Mouse (Mus musculus) E14TG2a.4 (cell line): Measurements from ENCODE around the gene Sbf2.

Source experiments
- H3K27me3 ChIP-seq: 2 replicates; pipeline ENCODE4 v1.6.1; 2014; ENCODE audit warnings: low read length, control low read depth; ENCODE audit not compliant: insufficient read depth
- H3K36me3 ChIP-seq: 2 replicates; pipeline ENCODE4 v1.6.1; 2014; ENCODE audit warnings: low read length, control low read depth; ENCODE audit not compliant: insufficient read depth
- H3K4me1 ChIP-seq: replicated peaks from 2 replicates; pipeline ENCODE4 v1.6.1; 2014; ENCODE audit warnings: low read depth, low read length, control low read depth
- H3K4me3 ChIP-seq: replicated peaks from 2 replicates; pipeline ENCODE4 v1.5.1; 2014; ENCODE audit warnings: mild to moderate bottlenecking, low read length
- H3K9me3 ChIP-seq: 2 replicates; pipeline ENCODE4 v1.6.1; 2014; ENCODE audit warnings: low read length, control low read depth
- CTCF ChIP-seq: conservative IDR thresholded peaks from 2 replicates; pipeline ENCODE4 v1.5.1; 2014; ENCODE audit warnings: low read length
- NANOG ChIP-seq: IDR thresholded peaks from 2 replicates; pipeline ENCODE4 v1.6.1; 2014; ENCODE audit warnings: borderline replicate concordance, low read length, mixed read lengths
- POU5F1 ChIP-seq: IDR thresholded peaks from 2 replicates; pipeline ENCODE4 v1.6.1; 2014; ENCODE audit warnings: low read length, borderline replicate concordance

Sbf2 gene

GRCm38 (mm10) chr7:110325381-110326110, 289.2 kb downstream of the Sbf2 start:
- Histone ChIP-seq H3K4me3 (no peak overlapping the region), H3K27me3 (no peaks in the 10 kb centered on the region), H3K4me1 (no peaks in the 10 kb centered on the region), H3K9me3 (no peaks in the 10 kb centered on the region), H3K36me3 (peaks cover 33% of the 10 kb centered on the region)
- no peak for TF ChIP-seq POU5F1
- TF ChIP-seq CTCF = no peak
- TF ChIP-seq NANOG = no peak

- Histone ChIP-seq H3K4me3 (no peak overlapping the region), H3K4me1 (no peaks in the 10 kb centered on the region), H3K36me3 (peaks cover 38% of the 10 kb centered on the region), H3K9me3 (no peaks in the 10 kb centered on the region), H3K27me3 (no peaks in the 10 kb centered on the region)
- TF ChIP-seq CTCF (no peak), POU5F1 (no peak), NANOG (no peak)
Observed at GRCm38 (mm10) chr7:110324852-110325251, 289.9 kb downstream of the Sbf2 start.

GRCm38 (mm10) chr7:110321106-110321505, 293.6 kb downstream of the Sbf2 start:
- Histone ChIP-seq H3K27me3 (no peaks in the 10 kb centered on the region), H3K9me3 (no peaks in the 10 kb centered on the region), H3K4me1 (no peaks in the 10 kb centered on the region), H3K4me3 (no peak overlapping the region), H3K36me3 (peaks cover 25% of the 10 kb centered on the region)
- no peak for TF ChIP-seq POU5F1
- no peak for TF ChIP-seq NANOG
- no peak for TF ChIP-seq CTCF

- TF ChIP-seq CTCF = no peak
- TF ChIP-seq NANOG = no peak
- no peak for TF ChIP-seq POU5F1
- Histone ChIP-seq H3K36me3 (peaks cover 34% of the 10 kb centered on the region), H3K9me3 (no peaks in the 10 kb centered on the region), H3K4me1 (no peaks in the 10 kb centered on the region), H3K4me3 (no peak overlapping the region), H3K27me3 (no peaks in the 10 kb centered on the region)
Observed at GRCm38 (mm10) chr7:110318971-110319519, 295.7 kb downstream of the Sbf2 start.

- Histone ChIP-seq H3K9me3 (no peaks in the 10 kb centered on the region), H3K27me3 (no peaks in the 10 kb centered on the region)
- TF ChIP-seq POU5F1 = no peak
- no peak for TF ChIP-seq CTCF
- TF ChIP-seq NANOG = no peak
Observed at GRCm38 (mm10) chr7:110317412-110317811, 297.3 kb downstream of the Sbf2 start.

GRCm38 (mm10) chr7:110315352-110315751, 299.4 kb downstream of the Sbf2 start:
- H3K4me1 ChIP-seq = 0 out of 2 replicates have a peak, but pooled peaks cover 5% of the 10 kb centered on the region
- peaks cover 53% of the 10 kb centered on the region for H3K36me3 ChIP-seq
- H3K27me3 ChIP-seq = no peaks in the 10 kb centered on the region
- no peaks in the 10 kb centered on the region for H3K9me3 ChIP-seq
- H3K4me3 ChIP-seq = no peak overlapping the region
- TF ChIP-seq CTCF (no peak), POU5F1 (no peak), NANOG (no peak)

More at GRCm38 (mm10) chr7:110317412-110317811, 297.3 kb downstream of the Sbf2 start:
- Histone ChIP-seq H3K4me3 (no peak overlapping the region), H3K4me1 (0 out of 2 replicates have a peak, but pooled peaks cover 3% of the 10 kb centered on the region), H3K36me3 (peaks cover 42% of the 10 kb centered on the region)

GRCm38 (mm10) chr7:110314401-110314890, 300.3 kb downstream of the Sbf2 start:
- Histone ChIP-seq H3K36me3 (peaks cover 53% of the 10 kb centered on the region), H3K4me3 (no peak overlapping the region), H3K27me3 (no peaks in the 10 kb centered on the region), H3K9me3 (no peaks in the 10 kb centered on the region), H3K4me1 (0 out of 2 replicates have a peak, but pooled peaks cover 5% of the 10 kb centered on the region)
- TF ChIP-seq NANOG = no peak
- no peak for TF ChIP-seq POU5F1
- no peak for TF ChIP-seq CTCF

GRCm38 (mm10) chr7:110313392-110314055, 301.2 kb downstream of the Sbf2 start:
- Histone ChIP-seq H3K27me3 (no peaks in the 10 kb centered on the region), H3K4me1 (0 out of 2 replicates have a peak, but pooled peaks cover 5% of the 10 kb centered on the region), H3K9me3 (no peaks in the 10 kb centered on the region), H3K4me3 (no peak overlapping the region), H3K36me3 (peaks cover 59% of the 10 kb centered on the region)
- TF ChIP-seq CTCF = no peak
- no peak for TF ChIP-seq POU5F1
- no peak for TF ChIP-seq NANOG
